Mouse (Mus musculus) C2C12 (cell line): Measurements from ENCODE around the gene Numa1. TPM values are rescaled to one million over a fixed set of nuclear protein-coding genes. Genes with fewer than 3 reads are reported as not detected.
"Not testable (repeated sequence)": the region's sequence is repeated elsewhere in the genome, so short reads cannot be mapped to it uniquely, and the experiment has no call there.

ENCODE experiments used
- H3K27me3 ChIP-seq: one replicate; pipeline ENCODE4 v1.6.1; 2011; ENCODE audit not compliant: control insufficient read depth, insufficient read depth, insufficient read length
- H3K36me3 ChIP-seq: one replicate; pipeline ENCODE4 v1.6.1; 2011; ENCODE audit not compliant: control insufficient read depth, insufficient read depth
- H3K4me3 ChIP-seq: one replicate; pipeline ENCODE4 v1.5.1; 2011; ENCODE audit warnings: mild to moderate bottlenecking, control low read depth; ENCODE audit not compliant: poor library complexity, insufficient read depth, severe bottlenecking
- H3K79me2 ChIP-seq: one replicate; pipeline ENCODE4 v1.6.1; 2011; ENCODE audit not compliant: control insufficient read depth, insufficient read depth
- H3K79me3 ChIP-seq: one replicate; pipeline ENCODE4 v1.6.1; 2011; ENCODE audit warnings: low read depth, control low read depth
- H3ac ChIP-seq: one replicate; pipeline ENCODE3; 2011; ENCODE audit warnings: low read depth; ENCODE audit not compliant: control insufficient read depth, insufficient read length
- CEBPB ChIP-seq: IDR thresholded peaks from one replicate; pipeline ENCODE4 v1.6.1; 2011; ENCODE audit warnings: low read depth, mild to moderate bottlenecking, control low read depth, moderate library complexity
- CTCF ChIP-seq: IDR thresholded peaks from one replicate; pipeline ENCODE4 v1.5.1; 2011; ENCODE audit not compliant: control insufficient read depth, insufficient read depth, insufficient read length
- FOSL1 ChIP-seq: IDR thresholded peaks from one replicate; pipeline ENCODE4 v1.8.0; 2011; ENCODE audit warnings: mild to moderate bottlenecking, low read length; ENCODE audit not compliant: poor library complexity, insufficient read depth, severe bottlenecking
- MAX ChIP-seq: IDR thresholded peaks from one replicate; pipeline ENCODE4 v1.6.1; 2011; ENCODE audit warnings: mild to moderate bottlenecking, control low read depth
- MYOD1 ChIP-seq: IDR thresholded peaks from one replicate; pipeline ENCODE4 v1.6.1; 2011; ENCODE audit warnings: low read depth; ENCODE audit not compliant: control insufficient read depth, insufficient read length
- MYOG ChIP-seq: IDR thresholded peaks from one replicate; pipeline ENCODE4 v1.6.1; 2011; ENCODE audit not compliant: control insufficient read depth, insufficient read length; ENCODE audit errors: extremely low read depth
- USF1 ChIP-seq: IDR thresholded peaks from one replicate; pipeline ENCODE4 v1.6.1; 2011; ENCODE audit warnings: low read depth, mild to moderate bottlenecking, control low read depth, moderate library complexity
- polyA plus RNA-seq: library from polyadenylated mRNA; unstranded; fragments of >200 nt; fragmentation: generic; extraction: Trizol; gene quantifications from one replicate; pipeline ENCODE4 v1.2.1, GENCODE M21; 2012; ENCODE audit warnings: missing spikeins

Numa1 gene
- polyA plus RNA-seq, 1 experiment, result 80.4 TPM

- peaks cover 18% of the 10 kb centered on the region for H3K79me3 ChIP-seq
- peak within 1 kb of the TSS; percentile 71 for H3K4me3 ChIP-seq
- H3K36me3 ChIP-seq, result peaks cover 4% of the 10 kb centered on the region
- H3K79me2 ChIP-seq, result peaks cover 35% of the 10 kb centered on the region
- no peaks in the 10 kb centered on the region for H3K27me3 ChIP-seq
- H3ac ChIP-seq, result peak within 1 kb of the TSS; percentile 76
- TF ChIP-seq MAX (no peak), CTCF (no peak), MYOD1 (no peak)
Observed at GRCm38 (mm10) chr7:101906287-101906681, 27.6 kb upstream of the Numa1 start, which contains the start of gene Tomt. Tomt (minus strand) TSS chr7:101906359.

GRCm38 (mm10) chr7:101906696-101907095 is 27.2 kb upstream of the Numa1 start:
- peaks cover 35% of the 10 kb centered on the region for H3K79me2 ChIP-seq
- peaks cover 4% of the 10 kb centered on the region for H3K36me3 ChIP-seq
- TF ChIP-seq MYOD1 (no peak), MYOG (no peak), MAX (no peak)
- no peaks in the 10 kb centered on the region for H3K27me3 ChIP-seq
- H3K79me3 ChIP-seq, result peaks cover 18% of the 10 kb centered on the region
- peak overlapping the region; percentile 76 for H3ac ChIP-seq
- peak overlapping the region; percentile 71 for H3K4me3 ChIP-seq

DNA sequence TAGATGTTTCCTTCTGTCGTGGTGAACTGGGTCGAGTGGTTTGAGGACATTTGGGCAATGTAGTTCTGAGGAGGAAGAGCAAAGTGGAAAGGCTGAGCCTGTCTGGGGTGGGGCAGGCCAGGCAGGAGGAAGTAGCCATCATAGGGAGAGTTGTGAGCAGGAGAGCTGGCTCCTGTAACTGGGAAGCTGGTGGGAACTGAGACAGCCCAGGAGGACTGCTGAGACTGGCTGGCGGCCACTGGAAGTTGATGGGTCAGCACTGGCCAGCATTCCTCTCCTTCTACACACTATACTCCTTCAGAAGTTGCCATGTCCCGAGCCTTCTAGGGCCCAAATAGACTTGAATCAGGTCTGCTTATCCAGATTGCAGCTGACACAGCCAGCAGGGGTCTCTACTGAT is 25.5 kb upstream of the Numa1 start:
- Histone ChIP-seq H3K79me2 (peaks cover 35% of the 10 kb centered on the region), H3K27me3 (no peaks in the 10 kb centered on the region), H3K36me3 (peaks cover 10% of the 10 kb centered on the region), H3K79me3 (peaks cover 18% of the 10 kb centered on the region), H3ac (peak overlapping the region; percentile 6), H3K4me3 (no peak overlapping the region)
- no peak for TF ChIP-seq FOSL1
- no peak for TF ChIP-seq MAX
- TF ChIP-seq CTCF, result no peak
- no peak for TF ChIP-seq MYOG
- no peak for TF ChIP-seq MYOD1
- no peak for TF ChIP-seq CEBPB
- TF ChIP-seq USF1, result no peak

DNA sequence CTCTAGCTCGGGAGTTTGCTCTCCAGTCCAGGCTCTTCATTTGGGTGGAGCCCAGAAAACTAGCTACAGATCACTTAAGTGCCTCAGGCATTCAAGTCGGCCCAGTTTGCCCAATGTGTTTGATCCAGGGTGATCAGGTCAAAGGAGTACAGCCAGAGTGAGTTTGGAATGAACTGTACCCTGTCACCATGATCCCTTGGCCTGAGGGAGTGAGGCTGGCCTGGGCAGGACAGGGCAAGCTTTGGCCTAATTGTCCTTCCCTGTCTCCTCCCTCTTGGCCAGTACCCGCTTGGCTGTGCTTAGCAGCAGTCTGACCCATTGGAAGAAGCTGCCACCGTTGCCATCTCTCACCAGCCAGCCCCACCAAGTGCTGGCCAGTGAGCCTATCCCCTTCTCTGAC is 23.8 kb upstream of the Numa1 start:
- TF ChIP-seq FOSL1 (no peak), CTCF (no peak), CEBPB (no peak), USF1 (no peak), MYOD1 (no peak), MAX (no peak), MYOG (no peak)
- Histone ChIP-seq H3K79me2 (peaks cover 35% of the 10 kb centered on the region), H3K36me3 (peaks cover 17% of the 10 kb centered on the region)

GRCm38 (mm10) chr7:101911982-101912381 is 21.9 kb upstream of the Numa1 start:
- no peak for TF ChIP-seq MYOD1
- TF ChIP-seq MAX, result no peak
- TF ChIP-seq USF1, result no peak
- TF ChIP-seq CTCF, result no peak
- TF ChIP-seq MYOG, result no peak
- no peak for TF ChIP-seq CEBPB
- no peak for TF ChIP-seq FOSL1
- Histone ChIP-seq H3K36me3 (peaks cover 17% of the 10 kb centered on the region), H3K27me3 (no peaks in the 10 kb centered on the region), H3ac (no peak overlapping the region), H3K79me2 (peaks cover 24% of the 10 kb centered on the region), H3K4me3 (no peak overlapping the region), H3K79me3 (peaks cover 9% of the 10 kb centered on the region)

More for the DNA sequence above, 23.8 kb upstream of the Numa1 start:
- H3ac ChIP-seq, result no peak overlapping the region
- H3K79me3 ChIP-seq, result peaks cover 18% of the 10 kb centered on the region
- H3K4me3 ChIP-seq, result no peak overlapping the region
- no peaks in the 10 kb centered on the region for H3K27me3 ChIP-seq

DNA sequence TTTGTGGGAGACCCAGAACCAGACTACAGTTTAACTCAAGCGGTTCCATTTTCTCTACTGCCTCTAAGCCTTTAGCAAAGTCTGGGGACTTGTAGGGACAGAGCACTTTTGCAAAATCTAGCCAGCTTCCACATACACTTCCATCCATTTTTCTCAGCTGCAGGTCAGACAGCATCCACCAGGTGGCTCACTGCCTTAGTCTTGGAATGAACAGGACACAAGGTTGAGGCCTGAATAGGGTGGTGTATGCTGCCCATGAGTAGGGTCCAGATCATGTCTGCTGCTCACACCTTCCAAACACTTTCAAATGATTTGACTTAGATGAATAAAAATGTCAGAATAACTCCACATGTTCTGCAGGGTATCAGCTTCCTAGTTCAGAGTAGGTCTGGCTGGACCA is 15.8 kb upstream of the Numa1 start:
- H3K79me3 ChIP-seq, result no peaks in the 10 kb centered on the region
- H3K4me3 ChIP-seq, result no peak overlapping the region
- no peaks in the 10 kb centered on the region for H3K27me3 ChIP-seq
- H3K79me2 ChIP-seq, result no peaks in the 10 kb centered on the region
- TF ChIP-seq CEBPB (no peak), CTCF (peak; percentile 37)
- H3ac ChIP-seq, result no peak overlapping the region
- peaks cover 8% of the 10 kb centered on the region for H3K36me3 ChIP-seq

- not testable (repeated sequence) for H3K27me3 ChIP-seq, H3ac ChIP-seq, H3K36me3 ChIP-seq, H3K79me3 ChIP-seq, H3K4me3 ChIP-seq, H3K79me2 ChIP-seq
Observed at GRCm38 (mm10) chr7:101925892-101926291, 8.0 kb upstream of the Numa1 start.
